Mouse (Mus musculus): ENCODE data around the gene Pomgnt2. TPM values are rescaled to one million over a fixed set of nuclear protein-coding genes. Genes with fewer than 3 reads are reported as not detected.

Pomgnt2 gene
- total RNA-seq, 2 experiments from 2014 or later: not detected

DNA sequence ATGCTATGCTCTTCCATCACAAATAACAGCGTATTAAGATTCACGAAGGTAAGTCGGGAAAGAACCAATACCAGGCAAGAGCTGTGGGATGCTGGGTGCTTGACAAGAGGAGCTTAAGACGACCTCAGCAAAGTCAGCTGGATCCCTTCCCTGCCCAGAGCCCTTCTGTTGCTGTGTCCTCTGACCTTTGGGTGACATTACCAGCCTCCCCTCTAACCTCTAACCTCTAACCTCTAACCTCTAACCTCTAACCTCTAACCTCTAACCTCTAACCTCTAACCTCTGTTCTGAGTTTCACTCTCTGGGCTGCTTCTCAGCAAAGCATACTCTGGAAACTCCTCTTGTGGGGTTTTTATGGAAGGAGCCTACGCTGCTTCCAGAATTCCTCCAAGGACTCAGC, 21.2 kb upstream of the Pomgnt2 start:
- ATAC-seq (replicated peaks; ENCODE audit: low FRiP score, poor library complexity, severe bottlenecking): no peak

DNA sequence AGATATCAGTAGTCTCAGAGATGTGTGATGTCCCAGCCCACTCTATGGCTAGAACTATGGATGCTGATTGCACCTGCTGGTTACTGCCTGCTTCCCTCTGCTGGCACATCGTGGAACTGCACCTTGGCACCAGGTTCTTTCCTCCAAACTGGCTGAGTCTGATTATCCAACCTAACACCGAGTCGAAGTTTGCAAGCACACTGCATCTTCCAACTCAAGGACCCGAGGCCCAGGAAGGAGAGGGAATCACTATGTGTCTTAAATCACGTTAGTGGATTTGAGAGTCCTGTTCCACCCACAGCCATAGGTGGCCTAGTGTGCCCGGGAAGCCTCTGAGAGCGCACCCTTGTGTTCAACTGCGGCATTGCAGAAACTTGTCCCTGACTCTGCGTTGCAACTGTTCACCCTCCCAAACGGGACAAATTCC, 17.3 kb upstream of the Pomgnt2 start:
- ATAC-seq (replicated peaks; ENCODE audit: low FRiP score, poor library complexity, severe bottlenecking): peak; percentile 83

DNA sequence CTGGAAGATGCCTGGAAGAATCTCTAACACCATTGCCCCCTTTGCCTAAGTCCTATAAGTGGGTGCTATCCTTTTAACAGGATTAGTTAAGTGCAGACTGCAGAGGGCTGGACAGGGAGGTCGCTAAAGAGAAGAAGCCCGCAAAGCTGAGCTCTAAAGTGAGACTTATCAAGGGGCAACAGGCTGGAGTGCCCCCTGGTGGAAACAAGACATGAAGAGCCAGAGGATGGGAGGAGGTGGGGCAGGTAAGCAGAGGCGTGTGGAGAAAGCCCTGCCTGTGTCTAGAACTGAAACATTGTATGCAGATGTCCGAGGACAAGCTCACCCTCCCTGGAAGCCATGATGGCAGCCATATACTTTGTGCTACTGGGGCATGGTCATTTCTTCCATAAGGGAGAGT, 16.7 kb upstream of the Pomgnt2 start:
- ATAC-seq (replicated peaks; ENCODE audit: low FRiP score, poor library complexity, severe bottlenecking): no peak

GRCm38 (mm10) chr9:122012816-122013215, 15.9 kb upstream of the Pomgnt2 start:
- ATAC-seq (replicated peaks; ENCODE audit: low FRiP score, poor library complexity, severe bottlenecking): no peak

DNA sequence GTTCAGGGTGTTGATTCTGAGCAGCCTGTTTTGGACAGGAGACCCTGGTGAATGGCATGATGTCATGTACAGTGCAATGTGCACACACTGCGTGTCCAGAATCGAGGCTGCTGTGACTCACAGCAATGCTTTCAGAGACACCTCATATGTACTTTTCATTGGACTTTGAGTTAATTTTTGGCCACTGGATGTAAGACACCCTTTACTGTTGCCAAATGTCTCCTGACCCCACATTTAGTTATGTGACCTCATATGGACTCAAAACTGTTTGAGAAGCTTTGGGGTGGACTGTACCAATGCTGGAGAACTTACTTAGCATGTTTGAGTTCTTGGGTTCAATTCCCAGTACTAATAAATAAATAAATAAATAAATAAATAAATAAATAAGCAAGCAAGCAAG, 13.8 kb upstream of the Pomgnt2 start:
- ATAC-seq (replicated peaks; ENCODE audit: low FRiP score, poor library complexity, severe bottlenecking): no peak

- ATAC-seq (replicated peaks; ENCODE audit: low FRiP score, poor library complexity, severe bottlenecking): no peak
Measured at GRCm38 (mm10) chr9:122008876-122009275, 12.0 kb upstream of the Pomgnt2 start.

- ATAC-seq (replicated peaks; ENCODE audit: low FRiP score, poor library complexity, severe bottlenecking): no peak
Measured at GRCm38 (mm10) chr9:122006609-122007008, 9.7 kb upstream of the Pomgnt2 start.

DNA sequence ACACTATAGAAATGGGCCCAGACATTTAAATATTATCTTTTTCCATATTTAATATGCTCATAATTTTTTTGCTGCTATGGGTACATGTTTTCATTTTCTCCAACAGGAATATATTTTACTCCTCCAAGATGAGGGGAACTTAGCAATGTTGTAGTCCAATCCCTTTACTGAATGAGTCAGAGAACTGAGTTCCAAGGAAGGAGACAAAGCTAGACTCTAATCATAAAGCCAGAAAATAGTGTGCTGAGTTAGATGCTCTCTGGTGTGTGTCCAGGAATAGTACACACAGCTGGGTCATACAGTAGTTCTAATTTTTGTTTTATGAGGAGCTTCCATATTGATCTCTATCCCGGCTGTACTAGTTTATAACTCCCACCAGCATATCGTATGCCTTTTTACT, 9.3 kb upstream of the Pomgnt2 start:
- ATAC-seq (replicated peaks; ENCODE audit: low FRiP score, poor library complexity, severe bottlenecking): no peak

- no peak for ATAC-seq (replicated peaks; ENCODE audit: low FRiP score, poor library complexity, severe bottlenecking)
Measured at GRCm38 (mm10) chr9:121997978-121998377, 1.1 kb upstream of the Pomgnt2 start.

DNA sequence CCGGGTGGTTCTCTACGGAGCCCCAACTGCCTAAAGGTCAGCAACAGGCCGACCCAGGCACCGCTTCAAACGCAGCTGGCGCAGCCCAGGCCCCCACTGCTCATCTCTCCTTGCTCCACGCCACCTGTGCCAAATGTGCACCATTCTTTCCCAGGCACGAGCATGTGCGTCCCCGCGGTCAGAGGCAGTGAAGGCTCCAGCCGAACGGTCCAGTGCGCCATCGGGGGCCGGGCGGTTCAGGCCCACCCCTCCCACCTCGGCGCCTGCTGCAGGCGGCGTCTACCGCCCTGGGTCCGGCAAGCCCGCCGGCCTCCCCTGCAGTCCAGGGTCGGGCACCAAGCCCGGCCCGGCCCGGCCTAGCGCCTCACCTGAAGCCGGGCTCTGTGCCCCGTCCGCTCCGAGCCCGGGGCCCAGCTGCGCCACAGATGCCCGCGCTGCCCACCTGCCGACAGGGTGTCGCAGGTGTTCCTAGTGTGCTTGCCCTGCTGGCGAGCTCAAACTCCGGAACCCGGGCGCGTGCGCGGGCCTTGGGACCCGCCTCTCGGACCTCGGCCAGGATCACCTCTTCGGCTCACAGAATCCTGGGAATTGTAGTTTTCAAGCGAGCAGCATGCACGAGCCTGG, 1.3 kb downstream of the Pomgnt2 start:
- no peak for ATAC-seq (replicated peaks; ENCODE audit: low FRiP score, poor library complexity, severe bottlenecking)

- no peak for ATAC-seq (replicated peaks; ENCODE audit: low FRiP score, poor library complexity, severe bottlenecking)
Measured at GRCm38 (mm10) chr9:121995077-121995476, 1.8 kb downstream of the Pomgnt2 start.

GRCm38 (mm10) chr9:121993047-121993446, 3.9 kb downstream of the Pomgnt2 start:
- no peak for ATAC-seq (replicated peaks; ENCODE audit: low FRiP score, poor library complexity, severe bottlenecking)

GRCm38 (mm10) chr9:121991041-121991440, 5.9 kb downstream of the Pomgnt2 start:
- ATAC-seq (replicated peaks; ENCODE audit: low FRiP score, poor library complexity, severe bottlenecking): no peak

GRCm38 (mm10) chr9:121989536-121989935, 7.4 kb downstream of the Pomgnt2 start:
- no peak for ATAC-seq (replicated peaks; ENCODE audit: low FRiP score, poor library complexity, severe bottlenecking)

DNA sequence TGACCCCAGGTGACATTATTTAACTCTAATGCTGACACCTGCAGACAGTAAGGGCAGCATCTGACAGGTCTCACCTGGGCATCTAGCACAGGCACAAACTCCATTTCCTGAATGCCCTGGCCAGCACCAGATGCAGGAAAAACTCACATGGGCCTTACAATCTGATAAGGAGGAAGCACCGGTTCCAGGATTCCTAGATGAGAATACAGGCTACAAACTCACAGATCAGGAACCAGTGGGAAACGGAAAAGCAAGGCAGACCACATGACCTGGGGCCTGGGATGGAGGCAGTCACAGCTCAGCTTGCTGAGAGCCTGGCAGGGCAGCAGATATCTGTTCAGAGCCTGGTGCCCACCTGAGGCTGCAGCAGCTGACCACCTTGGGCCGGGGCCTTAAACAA, 8.0 kb downstream of the Pomgnt2 start:
- no peak for ATAC-seq (replicated peaks; ENCODE audit: low FRiP score, poor library complexity, severe bottlenecking)

GRCm38 (mm10) chr9:121984465-121985461, 12.1 kb downstream of the Pomgnt2 start:
- peak; percentile 53; the same call in 1 of the 2 replicates for ATAC-seq (replicated peaks; ENCODE audit: low FRiP score, poor library complexity, severe bottlenecking)

- ATAC-seq (replicated peaks; ENCODE audit: low FRiP score, poor library complexity, severe bottlenecking): 0 out of 2 replicates have a peak, but pooled peaks have one; percentile 25
Measured at GRCm38 (mm10) chr9:121983504-121983903, 13.4 kb downstream of the Pomgnt2 start.

DNA sequence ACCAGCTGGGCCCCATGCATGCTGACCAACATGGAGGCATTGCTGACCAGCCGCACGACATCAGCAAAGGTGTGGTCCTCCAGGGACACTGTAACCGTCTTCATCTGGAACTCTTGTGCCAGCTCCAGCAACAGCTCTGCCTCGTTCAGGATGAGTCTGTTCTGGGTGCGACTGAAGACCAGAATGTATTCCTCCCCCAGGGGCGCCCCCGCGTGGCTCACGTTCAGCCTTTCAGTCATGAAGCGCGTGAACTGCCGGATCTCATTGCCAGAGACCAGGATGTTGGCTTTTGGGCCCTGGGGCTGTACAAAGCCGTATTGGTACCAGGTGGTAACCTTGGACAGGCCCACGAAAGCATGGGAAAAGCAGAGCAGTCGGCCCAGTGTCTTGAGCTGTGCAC, 14.2 kb downstream of the Pomgnt2 start:
- no peak for ATAC-seq (replicated peaks; ENCODE audit: low FRiP score, poor library complexity, severe bottlenecking)

DNA sequence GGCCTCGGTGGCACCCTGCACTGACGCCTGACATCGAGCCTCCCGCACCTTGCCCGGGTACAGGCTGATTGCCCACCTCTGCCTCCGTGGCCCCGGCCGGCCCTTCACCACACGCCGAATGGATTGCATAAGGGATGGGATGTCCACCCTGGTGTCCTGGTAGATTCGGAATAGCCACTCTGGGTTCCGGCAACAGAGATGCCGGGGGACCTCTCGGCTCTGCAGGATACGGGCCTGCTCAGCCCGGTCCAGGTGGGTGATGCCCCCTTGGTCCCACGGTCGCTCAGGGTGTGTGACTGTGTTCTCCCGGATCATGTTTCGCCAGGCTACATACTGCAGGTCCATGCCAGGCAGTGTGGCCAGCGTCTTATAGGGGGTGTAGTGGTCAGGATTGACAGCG, 14.7 kb downstream of the Pomgnt2 start:
- ATAC-seq (replicated peaks; ENCODE audit: low FRiP score, poor library complexity, severe bottlenecking): no peak

GRCm38 (mm10) chr9:121981466-121982105, 15.3 kb downstream of the Pomgnt2 start:
- no peak for ATAC-seq (replicated peaks; ENCODE audit: low FRiP score, poor library complexity, severe bottlenecking)

GRCm38 (mm10) chr9:121981046-121981445, 15.9 kb downstream of the Pomgnt2 start:
- ATAC-seq (replicated peaks; ENCODE audit: low FRiP score, poor library complexity, severe bottlenecking): no peak

Measured in erythroid progenitor cell, adult 5-6 weeks (primary cell).